Mouse (Mus musculus): ENCODE data around the gene Grb7.

Gene Grb7

DNA sequence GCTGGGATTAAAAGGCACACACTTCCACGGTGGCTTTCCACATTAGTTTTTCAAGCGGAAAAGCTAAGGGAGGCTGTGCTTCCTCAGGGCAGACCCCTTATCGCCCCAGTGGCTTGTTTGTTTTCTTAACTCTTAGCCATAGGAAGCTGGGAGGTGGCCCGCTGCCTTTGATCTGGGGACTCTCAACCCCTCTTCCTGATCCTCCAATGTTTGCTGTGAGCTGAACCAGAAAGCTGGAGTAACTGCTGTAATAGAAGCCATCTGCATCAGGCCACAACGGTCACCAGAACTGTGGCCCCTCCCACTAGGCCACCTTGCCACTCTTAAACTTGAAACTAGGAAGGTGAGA is at the start of gene Grb7:
Gene Grb7 (plus strand): TSS at position 182 of the 349 bp plus-strand sequence.
- DNase-seq (ENCODE audit: low read depth, low spot score), result no peak

DNA sequence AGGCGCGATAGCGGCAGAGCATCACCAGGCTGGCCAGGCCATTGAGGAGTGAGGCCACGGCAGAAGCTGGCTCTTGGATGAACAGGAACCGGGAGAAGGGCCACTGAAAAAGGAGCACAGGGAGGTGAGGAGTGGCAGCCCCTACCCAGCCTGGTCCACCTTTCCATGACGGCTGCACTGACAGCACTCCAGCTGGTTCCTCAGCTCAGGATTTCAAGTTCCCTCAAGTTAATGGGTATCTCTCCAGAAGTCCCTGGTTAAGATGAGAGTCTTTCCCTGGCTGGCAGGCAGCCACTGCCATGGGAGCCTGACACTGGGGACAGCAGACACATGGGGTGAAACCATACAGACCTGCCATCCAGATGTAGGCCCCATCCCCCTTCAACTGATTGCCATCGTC is 48.2 kb upstream of the Grb7 start:
- DNase-seq (ENCODE audit: low read depth, low spot score), result no peak

- DNase-seq (ENCODE audit: low read depth, low spot score), result peak; percentile 85
These were observed 46.0 kb upstream of the Grb7 start, which contains the start of gene Pgap3 for GRCm38 (mm10) chr11:98400161-98400726. TSS of gene Pgap3 (minus strand) at chr11:98400490.

DNA sequence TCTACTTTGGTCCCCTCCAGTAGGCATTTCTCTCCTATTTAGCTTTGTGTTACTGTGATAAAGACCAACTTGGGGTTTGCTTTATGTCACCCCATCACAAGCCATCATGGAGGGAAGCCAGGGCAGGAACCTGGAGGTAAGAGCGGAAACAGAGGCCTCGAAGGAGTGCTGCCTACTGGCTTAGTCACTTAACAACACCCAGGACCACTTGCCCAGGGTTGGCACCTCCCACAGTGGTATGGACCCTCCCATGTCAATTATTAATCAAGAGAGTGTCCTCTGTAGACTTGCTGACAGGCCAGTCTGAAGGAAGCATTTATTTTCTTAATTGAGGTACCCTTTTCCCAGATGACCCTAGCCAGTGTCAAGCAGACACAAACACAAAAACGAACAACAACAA is 45.4 kb upstream of the Grb7 start:
- no peak for DNase-seq (ENCODE audit: low read depth, low spot score)

DNA sequence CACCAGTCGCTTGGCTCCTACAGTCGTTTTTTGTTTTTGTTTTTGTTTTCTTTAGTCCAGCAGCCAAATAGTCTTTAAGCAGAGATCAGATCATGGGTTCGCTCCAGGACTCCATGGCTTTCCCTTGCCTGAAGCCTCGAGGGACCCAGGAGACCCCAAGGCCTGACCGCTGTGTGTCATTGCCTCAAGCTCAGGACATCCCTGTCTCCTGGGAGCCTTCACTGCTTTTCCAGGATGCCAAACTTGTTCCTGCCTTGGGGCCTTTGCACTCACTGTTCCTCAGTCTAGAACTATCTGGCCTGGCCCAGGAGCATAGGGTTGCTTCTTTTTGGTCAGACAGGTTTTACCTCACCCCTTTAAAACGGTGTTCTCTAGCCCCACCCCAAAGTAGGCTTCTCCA is 39.6 kb upstream of the Grb7 start:
- DNase-seq (ENCODE audit: low read depth, low spot score), result no peak

- no peak for DNase-seq (ENCODE audit: low read depth, low spot score)
These were observed 37.3 kb upstream of the Grb7 start for GRCm38 (mm10) chr11:98408872-98409271.

- peak; percentile 29 for DNase-seq (ENCODE audit: low read depth, low spot score)
These were observed 36.8 kb upstream of the Grb7 start for GRCm38 (mm10) chr11:98409341-98409822.

DNA sequence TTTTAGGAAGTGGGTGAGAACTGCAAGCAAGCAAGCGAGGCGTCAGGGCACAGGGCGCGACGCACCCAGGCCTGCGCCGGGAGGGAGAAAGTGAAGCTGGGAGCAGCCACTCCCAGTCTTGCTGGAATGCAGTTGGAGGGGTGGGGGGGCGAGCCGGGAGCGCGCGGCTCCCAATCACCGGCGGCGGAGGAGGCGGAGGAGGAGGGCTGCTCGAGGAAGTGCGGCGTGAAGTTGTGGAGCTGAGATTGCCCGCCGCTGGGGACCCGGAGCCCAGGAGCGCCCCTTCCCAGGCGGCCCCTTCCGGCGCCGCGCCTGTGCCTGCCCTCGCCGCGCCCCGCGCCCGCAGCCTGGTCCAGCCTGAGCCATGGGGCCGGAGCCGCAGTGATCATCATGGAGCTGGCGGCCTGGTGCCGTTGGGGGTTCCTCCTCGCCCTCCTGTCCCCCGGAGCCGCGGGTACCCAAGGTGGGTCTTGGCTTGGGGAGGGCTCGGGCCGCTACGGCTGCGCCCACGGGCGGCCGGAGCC is 33.9 kb upstream of the Grb7 start, which contains the start of gene Erbb2:
Gene Erbb2 (plus strand): TSS at position 198 of the 524 bp plus-strand sequence.
- peak; percentile 79 for DNase-seq (ENCODE audit: low read depth, low spot score)

GRCm38 (mm10) chr11:98412797-98413301 is 33.3 kb upstream of the Grb7 start:
- peak; percentile 58 for DNase-seq (ENCODE audit: low read depth, low spot score)

DNA sequence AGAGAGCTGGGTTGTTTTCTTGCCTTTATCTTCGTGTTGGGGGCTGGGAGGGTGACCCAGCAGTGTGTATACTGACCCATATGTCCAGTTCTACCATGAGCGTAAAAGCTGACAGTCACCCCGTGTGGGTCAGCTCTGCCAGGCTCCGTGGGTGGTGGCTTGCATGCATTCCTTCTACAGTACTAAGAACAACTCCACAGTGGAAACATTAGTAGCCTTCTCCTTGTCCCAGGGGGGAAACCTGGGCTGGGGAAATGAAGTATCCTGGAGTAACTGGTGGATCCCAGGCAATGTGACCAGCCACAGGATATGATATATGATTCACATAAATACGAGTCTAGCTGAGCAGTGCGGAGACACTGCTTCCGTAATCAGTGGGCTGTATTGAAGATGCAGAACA is 32.5 kb upstream of the Grb7 start:
- DNase-seq (ENCODE audit: low read depth, low spot score), result no peak

DNA sequence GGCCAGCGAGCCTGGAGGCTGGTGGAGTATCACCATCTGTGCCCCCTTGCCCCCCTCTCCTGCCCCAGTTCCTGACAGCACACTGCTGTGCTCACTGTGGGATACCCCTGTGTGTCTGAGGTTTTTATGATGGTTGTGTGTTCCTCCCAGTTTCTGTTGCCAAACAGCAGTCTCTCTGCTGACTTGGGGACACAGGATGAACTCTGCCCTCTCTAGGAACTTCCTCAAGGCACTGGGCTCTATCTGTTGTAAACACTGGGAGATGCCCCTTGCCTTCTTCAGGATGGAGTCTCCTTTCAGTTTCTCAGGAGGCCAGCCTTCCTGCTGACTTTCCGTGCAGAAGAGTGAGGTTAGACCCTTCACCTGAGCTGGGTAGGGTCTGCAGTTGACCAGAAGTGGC is 32.0 kb upstream of the Grb7 start:
- DNase-seq (ENCODE audit: low read depth, low spot score), result no peak

DNA sequence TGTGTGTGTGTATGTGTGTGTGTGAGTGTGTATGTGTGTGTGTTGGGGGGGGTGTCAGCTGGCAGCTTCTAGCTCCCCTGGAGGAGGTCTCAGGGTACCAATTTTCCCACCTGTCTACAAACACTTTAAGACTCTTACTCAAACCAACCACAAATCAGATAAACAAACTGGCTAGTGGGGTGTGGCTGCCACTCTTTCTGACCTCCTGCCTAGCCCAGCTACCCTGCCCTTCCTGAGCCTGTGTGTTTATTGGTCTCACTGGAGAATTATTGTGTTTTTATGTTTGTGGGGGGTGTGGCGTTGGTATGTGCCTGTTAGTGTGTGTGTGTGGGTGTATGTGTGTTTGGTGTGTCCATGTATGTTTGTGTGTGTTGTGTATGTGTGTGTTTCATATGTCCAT is 29.1 kb upstream of the Grb7 start:
- no peak for DNase-seq (ENCODE audit: low read depth, low spot score)

DNA sequence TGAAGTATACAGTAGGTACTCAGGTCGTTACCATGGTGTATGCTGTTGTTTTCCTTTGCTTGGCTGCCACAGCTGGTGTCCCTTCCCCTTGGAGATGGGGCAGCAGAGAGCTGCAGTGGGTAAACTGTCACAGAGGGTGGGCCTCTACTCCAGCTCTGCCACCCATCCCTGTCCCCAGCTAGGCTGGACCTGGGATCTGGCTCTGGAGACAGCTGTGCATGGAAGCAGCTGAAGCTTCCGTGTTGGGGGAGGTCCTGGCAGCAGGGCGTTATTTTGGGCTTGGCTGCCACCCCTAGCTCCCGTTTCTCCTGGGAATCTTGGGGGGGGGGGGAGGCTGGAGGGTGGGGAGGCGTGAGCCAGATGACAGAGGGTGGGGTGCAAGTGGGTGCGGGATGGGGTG is 27.9 kb upstream of the Grb7 start:
- DNase-seq (ENCODE audit: low read depth, low spot score), result no peak

DNA sequence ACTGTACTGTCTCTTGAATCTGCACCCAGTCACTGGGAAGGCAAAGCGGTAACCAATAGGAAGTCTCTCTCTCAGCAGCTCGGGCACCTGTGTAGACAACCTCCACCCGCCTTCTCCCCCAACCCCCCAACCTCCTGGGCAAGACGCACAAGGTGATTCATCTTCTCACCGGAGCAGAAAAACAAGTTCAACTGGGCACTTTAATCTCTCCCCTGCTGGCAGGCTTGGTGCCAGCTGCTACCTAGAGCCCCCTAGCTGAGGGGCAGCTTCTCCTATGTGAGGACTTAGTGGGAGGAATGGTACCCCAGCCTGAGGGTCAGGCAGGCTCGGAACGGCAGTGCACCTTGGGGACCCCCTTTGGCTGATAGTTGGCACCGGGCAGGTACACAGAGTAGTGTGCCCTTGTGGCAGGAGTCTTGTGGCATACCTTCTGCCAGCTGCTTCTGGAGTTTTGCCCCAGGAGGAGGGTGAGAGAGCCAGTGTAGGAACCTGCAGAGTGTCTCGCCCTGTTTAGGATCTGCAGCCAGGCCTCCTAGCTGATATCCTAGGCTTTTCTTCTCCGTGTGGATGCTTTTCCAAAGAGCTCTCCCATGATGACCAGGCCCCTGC is 27.2 kb upstream of the Grb7 start:
- DNase-seq (ENCODE audit: low read depth, low spot score), result no peak

DNA sequence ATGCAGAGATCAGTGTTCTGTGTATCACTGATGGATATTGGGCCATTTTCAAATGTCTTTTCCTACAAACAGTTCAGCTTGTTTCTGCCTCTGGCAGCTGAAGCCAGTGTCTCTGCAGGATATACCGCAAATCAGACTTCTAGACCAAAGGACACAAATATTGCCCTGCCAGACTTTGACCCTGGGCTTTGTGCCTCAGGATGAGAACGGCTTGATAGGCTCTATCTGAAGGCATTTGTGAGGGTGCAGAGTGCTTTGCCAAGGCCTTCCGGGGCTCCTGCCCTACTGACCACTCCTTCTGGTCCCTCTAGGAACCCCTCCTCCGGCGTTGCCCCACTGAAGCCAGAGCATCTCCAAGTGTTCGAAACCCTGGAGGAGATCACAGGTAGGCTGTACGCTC is 19.6 kb upstream of the Grb7 start:
- DNase-seq (ENCODE audit: low read depth, low spot score), result no peak

- DNase-seq (ENCODE audit: low read depth, low spot score), result no peak
These were observed 17.8 kb upstream of the Grb7 start for GRCm38 (mm10) chr11:98428436-98428835.

DNA sequence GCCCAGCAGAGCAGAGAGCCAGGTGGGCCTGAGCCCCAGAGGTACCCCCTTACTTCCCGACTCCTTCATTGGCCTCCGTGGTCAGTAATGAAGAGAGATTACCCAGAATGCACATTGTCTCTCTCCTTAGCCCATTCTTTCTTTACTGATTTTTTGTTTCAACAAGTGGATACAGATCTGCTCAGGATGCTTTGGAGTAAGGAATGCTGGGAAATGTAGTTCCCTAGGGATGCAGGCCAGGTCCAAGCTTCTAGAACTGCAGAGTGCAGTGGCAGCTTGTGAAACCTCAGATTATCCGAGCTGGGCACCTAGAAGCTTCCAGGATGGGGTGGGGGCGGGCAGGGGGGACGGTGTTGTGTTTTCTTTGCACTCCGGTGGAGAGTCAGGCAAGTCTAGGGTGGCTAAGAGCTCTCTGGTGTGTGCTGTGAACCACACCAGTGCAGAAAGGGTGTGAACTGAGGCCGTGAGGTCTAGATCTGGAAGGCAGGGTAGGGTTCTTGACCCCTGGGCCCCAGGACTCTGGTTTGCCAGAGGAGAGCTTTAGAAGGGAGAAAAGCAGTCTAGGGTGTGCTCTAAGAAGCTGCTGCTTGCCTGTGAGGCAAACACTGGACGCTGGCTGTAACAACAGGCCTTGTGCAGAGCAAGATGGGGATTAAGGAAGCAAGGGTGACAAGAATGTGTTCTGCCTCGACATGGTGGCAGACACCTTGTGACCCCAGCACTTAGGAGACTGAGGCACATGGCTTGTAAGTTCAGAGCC is 14.3 kb upstream of the Grb7 start:
- no peak for DNase-seq (ENCODE audit: low read depth, low spot score)

- no peak for DNase-seq (ENCODE audit: low read depth, low spot score)
These were observed 10.5 kb upstream of the Grb7 start for GRCm38 (mm10) chr11:98435723-98436122.

GRCm38 (mm10) chr11:98437441-98437840 is 8.8 kb upstream of the Grb7 start:
- no peak for DNase-seq (ENCODE audit: low read depth, low spot score)

DNA sequence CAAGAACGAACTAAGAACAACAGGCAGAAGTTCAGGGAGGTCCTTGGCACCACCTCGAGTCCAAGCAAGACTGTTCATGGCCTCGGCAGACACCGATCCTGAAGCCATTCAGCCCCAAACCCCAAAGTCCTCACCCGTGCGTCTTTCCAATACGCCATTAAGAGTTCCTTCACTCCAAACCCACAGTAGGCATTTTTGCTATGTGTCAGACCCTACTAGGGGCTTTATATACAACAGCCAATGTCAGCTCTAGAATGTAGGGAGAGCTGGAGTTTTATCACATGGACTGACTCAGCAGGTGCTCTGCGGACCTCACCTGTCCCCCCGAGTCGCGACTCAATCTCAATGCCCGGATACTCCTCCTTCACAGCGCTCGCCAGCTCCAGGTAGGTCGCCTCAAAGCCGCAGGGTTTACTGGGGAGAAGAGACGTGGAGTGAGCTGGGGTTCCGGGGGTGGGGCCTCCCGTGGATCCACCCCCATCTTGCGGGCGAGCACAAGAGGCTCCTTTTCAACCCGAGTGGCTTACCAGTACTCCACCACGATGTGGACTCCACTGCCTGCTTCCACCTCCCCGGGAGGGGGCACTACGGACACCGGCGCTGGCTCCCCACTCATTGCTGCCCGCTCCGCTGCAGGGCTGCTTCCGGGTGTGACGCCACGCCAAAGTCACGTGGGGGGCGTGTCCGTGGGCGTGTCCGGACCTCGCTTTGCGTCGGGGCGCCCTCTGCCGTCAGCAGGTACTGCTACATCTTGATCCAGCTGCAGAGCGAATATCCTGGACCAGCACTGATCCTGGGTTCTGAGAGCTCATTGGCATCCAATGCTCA is 7.6 kb upstream of the Grb7 start, which contains the start of gene Mien1:
Gene Mien1 (minus strand): TSS at position 661 of the 828 bp plus-strand sequence.
- peak; percentile 92 for DNase-seq (ENCODE audit: low read depth, low spot score)

- no peak for DNase-seq (ENCODE audit: low read depth, low spot score)
These were observed 2.5 kb upstream of the Grb7 start for GRCm38 (mm10) chr11:98443688-98444087.
